Mouse (Mus musculus) myocyte (in vitro differentiated cells): Measurements from ENCODE around the gene Tenm1. TPM values are rescaled to one million over a fixed set of nuclear protein-coding genes. Genes with fewer than 3 reads are reported as not detected.

Source experiments
- H3K27me3 ChIP-seq: one replicate; pipeline ENCODE4 v1.6.1; 2011; ENCODE audit not compliant: control insufficient read depth, insufficient read depth, insufficient read length
- H3K36me3 ChIP-seq: one replicate; pipeline ENCODE4 v1.6.1; 2011; ENCODE audit not compliant: control insufficient read depth, insufficient read depth
- H3K4me2 ChIP-seq: one replicate; pipeline ENCODE4 v1.6.1; 2011; ENCODE audit warnings: low read depth, control low read depth
- H3K4me3 ChIP-seq: one replicate; pipeline ENCODE4 v1.5.1; 2011; ENCODE audit warnings: mild to moderate bottlenecking, control low read depth, moderate library complexity
- H3K79me2 ChIP-seq: one replicate; pipeline ENCODE4 v1.6.1; 2011; ENCODE audit not compliant: control insufficient read depth, insufficient read depth
- H3ac ChIP-seq: one replicate; pipeline ENCODE4 v1.6.1; 2011; ENCODE audit not compliant: control insufficient read depth, insufficient read length
- CEBPB ChIP-seq: IDR thresholded peaks from 2 replicates; pipeline ENCODE4 v1.6.1; 2011; ENCODE audit warnings: mild to moderate bottlenecking, moderate library complexity; ENCODE audit not compliant: poor library complexity, insufficient read depth, severe bottlenecking
- E2F4 ChIP-seq: IDR thresholded peaks from one replicate; pipeline ENCODE4 v1.6.1; 2011; ENCODE audit warnings: mild to moderate bottlenecking, control low read depth, moderate library complexity; ENCODE audit not compliant: insufficient read depth
- MAX ChIP-seq: IDR thresholded peaks from one replicate; pipeline ENCODE4 v1.6.1; 2011; ENCODE audit warnings: low read depth, mild to moderate bottlenecking, control low read depth
- MYOD1 ChIP-seq, 3 experiments: IDR thresholded peaks; one replicate each; pipeline ENCODE4 v1.6.1; 2011; ENCODE audit warnings: control low read depth in 2 of 3, low read depth in 2 of 3, mild to moderate bottlenecking in 2 of 3, moderate library complexity in 1 of 3; ENCODE audit not compliant: insufficient read length in 2 of 3, control insufficient read depth in 1 of 3
- MYOG ChIP-seq, 3 experiments: IDR thresholded peaks; one replicate each; pipeline ENCODE4 v1.6.1; 2011; ENCODE audit warnings: control low read depth in 2 of 3, low read depth in 2 of 3, mild to moderate bottlenecking in 2 of 3; ENCODE audit not compliant: insufficient read length in 2 of 3, control insufficient read depth in 1 of 3, insufficient read depth in 1 of 3
- POLR2A ChIP-seq: IDR thresholded peaks from one replicate; pipeline ENCODE4 v1.6.1; 2011; ENCODE audit warnings: low read depth, mild to moderate bottlenecking, control low read depth, moderate library complexity; ENCODE audit not compliant: insufficient read length
- POLR2AphosphoS2 ChIP-seq: IDR thresholded peaks from one replicate; pipeline ENCODE4 v1.6.1; 2011; ENCODE audit warnings: low read depth, control low read depth; ENCODE audit not compliant: insufficient read length
- REST ChIP-seq: IDR thresholded peaks from one replicate; pipeline ENCODE4 v1.6.1; 2011; ENCODE audit warnings: mild to moderate bottlenecking, control low read depth, moderate library complexity; ENCODE audit not compliant: insufficient read depth, insufficient read length
- SRF ChIP-seq: IDR thresholded peaks from one replicate; pipeline ENCODE4 v1.6.1; 2011; ENCODE audit warnings: low read depth; ENCODE audit not compliant: control insufficient read depth, insufficient read length
- TCF12 ChIP-seq: IDR thresholded peaks from one replicate; pipeline ENCODE4 v1.6.1; 2011; ENCODE audit warnings: mild to moderate bottlenecking, control low read depth; ENCODE audit not compliant: poor library complexity, insufficient read depth, severe bottlenecking
- TCF3 ChIP-seq: IDR thresholded peaks from one replicate; pipeline ENCODE4 v1.6.1; 2011; ENCODE audit warnings: low read depth, control low read depth; ENCODE audit not compliant: insufficient read length
- USF1 ChIP-seq: IDR thresholded peaks from one replicate; pipeline ENCODE4 v1.6.1; 2011; ENCODE audit warnings: low read depth, mild to moderate bottlenecking, control low read depth, moderate library complexity
- polyA plus RNA-seq: library from polyadenylated mRNA; unstranded; fragments of >200 nt; fragmentation: generic; extraction: Trizol; gene quantifications from one replicate; pipeline ENCODE4 v1.2.1, GENCODE M21; 2012; ENCODE audit warnings: missing spikeins

The Tenm1 gene
- polyA plus RNA-seq, 1 experiment = not detected

- H3K27me3 ChIP-seq = no peaks in the 10 kb centered on the region
- no peak overlapping the region for H3K4me2 ChIP-seq
- H3K36me3 ChIP-seq = no peaks in the 10 kb centered on the region
- no peak overlapping the region for H3ac ChIP-seq
- TF ChIP-seq POLR2A (no peak), MYOG (IDR thresholded peaks at IDR 0.05; ENCODE audit: control insufficient read depth in 1 of 3, insufficient read depth in 1 of 3, insufficient read length in 2 of 3, low read depth in 2 of 3) (no peak), MAX (no peak), E2F4 (no peak), MYOD1 (IDR thresholded peaks at IDR 0.05; ENCODE audit: control insufficient read depth in 1 of 3, insufficient read length in 2 of 3, low read depth in 2 of 3) (no peak), TCF3 (no peak), REST (no peak), TCF12 (no peak), CEBPB (no peak), USF1 (no peak), SRF (no peak), POLR2AphosphoS2 (no peak)
- no peaks in the 10 kb centered on the region for H3K79me2 ChIP-seq
- H3K4me3 ChIP-seq = no peak overlapping the region
Observed at GRCm38 (mm10) chrX:42700291-42700690, 728.6 kb downstream of the Tenm1 start.

- Histone ChIP-seq H3K27me3 (no peaks in the 10 kb centered on the region), H3ac (no peak overlapping the region), H3K4me3 (no peak overlapping the region), H3K36me3 (no peaks in the 10 kb centered on the region), H3K79me2 (no peaks in the 10 kb centered on the region), H3K4me2 (no peak overlapping the region)
- TF ChIP-seq POLR2AphosphoS2 = no peak
- no peak for TF ChIP-seq CEBPB
- TF ChIP-seq MYOG (IDR thresholded peaks at IDR 0.05; ENCODE audit: control insufficient read depth in 1 of 3, insufficient read depth in 1 of 3, insufficient read length in 2 of 3, low read depth in 2 of 3) = no peak
- TF ChIP-seq TCF3 = no peak
Observed at GRCm38 (mm10) chrX:42647131-42647530, 781.8 kb downstream of the Tenm1 start.

- H3K4me2 ChIP-seq = no peak overlapping the region
- TF ChIP-seq MAX (no peak), REST (no peak), MYOG (IDR thresholded peaks at IDR 0.05; ENCODE audit: control insufficient read depth in 1 of 3, insufficient read depth in 1 of 3, insufficient read length in 2 of 3, low read depth in 2 of 3) (no peak), CEBPB (no peak), E2F4 (no peak), SRF (no peak), TCF12 (no peak), POLR2AphosphoS2 (no peak), POLR2A (no peak), TCF3 (no peak), USF1 (no peak)
- no peaks in the 10 kb centered on the region for H3K27me3 ChIP-seq
- H3ac ChIP-seq = no peak overlapping the region
- no peaks in the 10 kb centered on the region for H3K79me2 ChIP-seq
- no peak overlapping the region for H3K4me3 ChIP-seq
- H3K36me3 ChIP-seq = no peaks in the 10 kb centered on the region
Observed at GRCm38 (mm10) chrX:42580521-42580920, 848.4 kb downstream of the Tenm1 start.

GRCm38 (mm10) chrX:42558683-42559082 is 870.2 kb downstream of the Tenm1 start:
- Histone ChIP-seq H3ac (no peak overlapping the region), H3K27me3 (no peaks in the 10 kb centered on the region), H3K4me3 (no peak overlapping the region), H3K36me3 (no peaks in the 10 kb centered on the region), H3K4me2 (no peak overlapping the region), H3K79me2 (no peaks in the 10 kb centered on the region)
- TF ChIP-seq POLR2AphosphoS2 = no peak
- no peak for TF ChIP-seq CEBPB
- TF ChIP-seq SRF = no peak
- TF ChIP-seq TCF3 = no peak
- TF ChIP-seq MYOD1 (IDR thresholded peaks at IDR 0.05; ENCODE audit: control insufficient read depth in 1 of 3, insufficient read length in 2 of 3, low read depth in 2 of 3) = no peak

- TF ChIP-seq CEBPB = no peak
- TF ChIP-seq MYOD1 (IDR thresholded peaks at IDR 0.05; ENCODE audit: control insufficient read depth in 1 of 3, insufficient read length in 2 of 3, low read depth in 2 of 3) = no peak
- no peak for TF ChIP-seq SRF
- TF ChIP-seq MAX = no peak
- TF ChIP-seq REST = no peak
- TF ChIP-seq USF1 = no peak
- no peak for TF ChIP-seq POLR2AphosphoS2
- TF ChIP-seq POLR2A = no peak
- TF ChIP-seq TCF12 = no peak
- no peak for TF ChIP-seq TCF3
- no peak for TF ChIP-seq E2F4
- no peaks in the 10 kb centered on the region for H3K27me3 ChIP-seq
Observed at GRCm38 (mm10) chrX:42557284-42557683, 871.6 kb downstream of the Tenm1 start.

GRCm38 (mm10) chrX:42548513-42548912 is 880.4 kb downstream of the Tenm1 start:
- Histone ChIP-seq H3ac (no peak overlapping the region), H3K79me2 (no peaks in the 10 kb centered on the region)
- no peak for TF ChIP-seq POLR2A
- no peak for TF ChIP-seq MAX
- no peak for TF ChIP-seq SRF
- no peak for TF ChIP-seq MYOG (IDR thresholded peaks at IDR 0.05; ENCODE audit: control insufficient read depth in 1 of 3, insufficient read depth in 1 of 3, insufficient read length in 2 of 3, low read depth in 2 of 3)
- TF ChIP-seq MYOD1 (IDR thresholded peaks at IDR 0.05; ENCODE audit: control insufficient read depth in 1 of 3, insufficient read length in 2 of 3, low read depth in 2 of 3) = no peak
- no peak for TF ChIP-seq TCF12
- no peak for TF ChIP-seq POLR2AphosphoS2
- TF ChIP-seq TCF3 = no peak
- no peak for TF ChIP-seq CEBPB
- TF ChIP-seq E2F4 = no peak

More at GRCm38 (mm10) chrX:42557284-42557683, 871.6 kb downstream of the Tenm1 start:
- Histone ChIP-seq H3ac (no peak overlapping the region), H3K4me2 (no peak overlapping the region), H3K4me3 (no peak overlapping the region), H3K36me3 (no peaks in the 10 kb centered on the region), H3K79me2 (no peaks in the 10 kb centered on the region)

More at GRCm38 (mm10) chrX:42548513-42548912, 880.4 kb downstream of the Tenm1 start:
- Histone ChIP-seq H3K36me3 (no peaks in the 10 kb centered on the region), H3K27me3 (no peaks in the 10 kb centered on the region), H3K4me3 (no peak overlapping the region), H3K4me2 (no peak overlapping the region)
